Mouse (Mus musculus) lung, postnatal 4 days (tissue): ENCODE data around the gene Slc25a36.

Experiments used
- DNase-seq, 2 experiments: peaks; one replicate each; pipeline ENCODE4 v3.0.0; 2021

The Slc25a36 gene

DNA sequence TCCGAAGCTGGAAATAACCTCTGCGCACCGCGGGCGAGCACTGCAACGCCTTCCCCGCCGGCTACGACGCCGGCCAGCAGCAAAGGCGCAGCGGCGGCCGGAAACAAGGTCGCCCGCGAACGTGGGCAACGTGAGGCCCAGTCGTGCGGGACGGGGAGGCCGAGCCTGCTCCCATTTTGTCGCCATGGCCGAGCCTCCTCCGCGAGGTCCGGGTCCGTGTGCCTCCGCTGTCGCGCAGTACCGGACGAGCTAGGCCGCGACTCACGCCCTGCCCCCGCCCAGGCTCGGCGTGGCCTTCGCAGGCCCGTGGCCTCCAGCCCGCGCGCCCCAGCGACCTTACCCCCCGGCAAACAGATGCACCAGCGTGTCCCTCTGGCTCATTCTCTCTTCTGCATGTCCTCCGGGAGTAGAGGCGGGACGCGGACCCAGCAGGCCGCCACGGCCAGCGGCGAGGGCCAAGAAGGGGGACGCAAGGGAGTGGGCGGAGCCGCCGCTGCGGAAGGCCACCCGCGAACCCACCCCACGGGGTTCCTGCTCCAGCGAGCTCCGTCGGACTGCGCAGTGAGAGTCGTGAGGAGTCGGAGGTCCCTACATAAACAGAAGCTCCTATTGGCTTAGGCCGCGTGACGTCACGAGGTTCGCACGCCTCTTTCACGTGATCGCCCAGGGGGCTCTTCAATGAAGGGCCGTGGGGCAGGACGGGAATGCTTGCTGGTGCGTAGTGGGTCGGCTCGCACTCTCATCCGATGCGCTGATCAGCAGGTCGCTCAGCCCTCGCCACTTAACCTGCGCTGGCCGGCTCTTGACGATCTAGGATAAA, at the start of gene Slc25a36:
Gene Slc25a36 (minus strand): TSS at position 587 of the 820 bp plus-strand sequence.
- peak; percentile 96 to 98 for DNase-seq

DNA sequence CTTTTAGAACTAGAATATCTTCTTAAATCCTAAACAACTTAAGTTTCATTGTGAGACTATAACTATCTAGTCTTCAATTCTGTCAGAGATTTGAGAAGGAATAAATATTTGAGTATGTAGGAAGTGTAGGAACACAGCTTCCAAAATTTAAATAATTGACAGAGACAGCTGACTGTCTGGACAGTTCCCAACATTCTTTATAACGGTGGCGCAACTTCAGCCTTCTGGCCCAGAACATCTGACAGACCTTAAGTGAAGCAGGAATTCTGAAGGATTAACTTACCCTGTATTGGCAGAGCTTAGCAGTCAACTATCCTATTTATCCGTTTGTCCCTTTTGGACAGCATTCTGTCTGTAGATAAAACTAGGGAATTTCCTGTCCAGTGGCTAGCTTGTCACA, 47.5 kb upstream of the Slc25a36 start:
- DNase-seq = peak in 1 of 2 experiments; percentile 31

DNA sequence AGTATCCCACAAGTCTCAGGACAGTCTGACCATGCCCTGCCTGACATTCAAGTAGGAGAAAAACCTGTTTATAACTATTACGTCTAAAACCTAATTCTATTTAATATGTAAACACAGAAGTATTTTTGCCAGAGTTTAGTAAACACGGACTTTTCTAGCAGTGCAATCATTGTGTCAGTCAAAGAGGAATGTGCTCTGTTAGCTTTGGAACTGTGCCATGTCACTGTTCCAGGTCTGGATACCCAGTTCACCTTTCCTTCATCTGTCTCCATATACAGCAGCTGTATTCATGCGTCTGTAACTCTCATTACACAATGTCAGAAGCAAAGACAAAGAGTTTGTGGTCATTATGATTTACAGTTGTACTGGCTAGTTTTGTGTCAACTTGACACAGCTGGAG, 45.0 kb upstream of the Slc25a36 start:
- peak in 1 of 2 experiments; percentile 30 for DNase-seq

DNA sequence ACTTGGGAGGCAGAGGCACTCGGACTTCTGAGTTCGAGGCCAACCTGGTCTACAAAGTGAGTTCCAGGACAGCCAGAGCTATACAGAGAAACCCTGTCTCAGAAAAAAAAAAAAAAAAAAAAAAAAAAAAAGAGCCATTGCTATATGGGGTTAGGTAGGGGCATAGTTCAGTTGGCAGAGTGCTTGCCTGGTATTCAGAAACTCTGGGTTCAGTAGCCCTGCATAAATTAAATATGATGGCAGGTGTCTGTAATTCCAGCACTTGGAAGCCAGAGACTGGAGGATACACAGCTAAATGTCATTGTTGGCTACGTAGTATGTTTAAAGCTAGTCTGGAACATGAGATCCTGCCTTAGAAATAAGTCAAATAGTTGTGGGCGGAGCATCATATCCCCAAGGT, 44.0 kb upstream of the Slc25a36 start:
- DNase-seq = no peak

DNA sequence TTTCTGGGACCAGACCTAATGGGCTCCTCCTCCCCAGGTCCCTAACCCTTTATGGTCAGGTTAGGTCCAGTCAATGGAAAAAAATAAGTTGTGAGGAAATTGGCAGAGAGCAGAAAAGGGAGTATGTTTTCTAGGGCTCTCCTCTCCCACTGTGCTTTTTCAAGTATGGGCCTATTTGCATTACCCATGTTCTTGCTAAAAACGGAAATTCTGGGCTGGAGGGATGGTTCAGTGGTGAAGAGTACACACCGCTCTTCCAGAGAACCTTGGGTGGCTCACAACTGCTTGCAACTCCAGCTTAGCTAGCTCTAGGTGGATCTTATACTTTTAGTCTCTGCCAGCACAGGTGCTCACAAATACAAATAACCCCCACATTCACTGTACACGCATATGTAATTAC, 42.0 kb upstream of the Slc25a36 start:
- DNase-seq = no peak

DNA sequence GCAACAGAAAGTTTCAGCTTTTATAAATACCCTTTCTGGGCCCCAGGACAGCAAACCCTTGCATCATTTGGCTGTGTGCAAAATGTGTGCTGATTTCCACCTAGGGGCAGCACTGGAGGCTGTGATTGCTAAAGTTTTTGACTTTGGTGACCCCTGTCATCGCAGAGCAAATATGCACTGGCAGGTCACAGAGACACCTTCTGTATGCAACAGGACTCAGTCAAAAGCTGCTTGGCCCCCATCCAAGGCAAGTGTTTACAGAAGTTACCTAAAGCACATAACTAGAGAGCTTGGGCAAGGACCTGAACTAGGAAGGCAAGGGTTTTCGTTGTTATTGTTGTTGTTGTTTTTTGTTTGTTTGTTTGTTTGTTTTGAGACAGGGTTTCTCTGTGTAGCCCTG, 36.3 kb upstream of the Slc25a36 start:
- DNase-seq = peak; percentile 45 to 53

DNA sequence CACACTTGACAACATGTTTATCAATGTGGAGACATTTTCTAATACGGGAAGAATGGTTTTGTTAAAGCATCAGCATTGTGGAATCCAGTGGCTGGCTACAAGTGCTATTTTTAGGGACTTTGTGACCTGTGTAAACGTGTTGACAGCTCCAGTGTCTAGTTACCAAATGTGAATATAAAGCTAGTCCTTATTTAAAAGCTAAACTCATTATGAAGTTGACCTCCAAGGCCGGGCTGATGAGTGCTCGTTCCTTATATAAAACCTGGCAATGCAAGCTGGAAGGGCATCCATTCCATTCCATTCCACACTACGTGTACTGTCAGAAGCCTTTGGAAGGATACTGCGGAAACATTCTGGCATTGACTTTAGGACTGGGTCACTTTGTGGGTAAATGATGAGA, 34.4 kb upstream of the Slc25a36 start:
- DNase-seq = no peak

DNA sequence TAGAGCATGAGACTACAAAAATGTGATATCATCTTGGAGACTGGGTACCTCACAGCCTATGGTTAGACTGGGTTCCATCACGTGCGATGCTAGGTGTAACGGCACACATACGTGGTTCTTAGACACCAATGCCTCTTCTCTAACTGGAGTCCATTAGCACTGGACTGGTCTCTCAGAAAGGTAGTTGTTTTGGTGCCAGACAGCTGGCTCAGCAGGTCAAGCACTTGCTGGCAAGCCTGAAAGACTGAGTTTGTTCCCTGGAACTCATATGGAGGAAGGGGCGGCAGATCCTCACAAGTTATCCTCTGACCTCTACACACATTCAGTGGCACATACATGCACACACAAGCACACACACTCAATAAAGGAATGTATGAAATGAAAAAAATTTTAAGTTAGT, 32.5 kb upstream of the Slc25a36 start:
- no peak for DNase-seq

DNA sequence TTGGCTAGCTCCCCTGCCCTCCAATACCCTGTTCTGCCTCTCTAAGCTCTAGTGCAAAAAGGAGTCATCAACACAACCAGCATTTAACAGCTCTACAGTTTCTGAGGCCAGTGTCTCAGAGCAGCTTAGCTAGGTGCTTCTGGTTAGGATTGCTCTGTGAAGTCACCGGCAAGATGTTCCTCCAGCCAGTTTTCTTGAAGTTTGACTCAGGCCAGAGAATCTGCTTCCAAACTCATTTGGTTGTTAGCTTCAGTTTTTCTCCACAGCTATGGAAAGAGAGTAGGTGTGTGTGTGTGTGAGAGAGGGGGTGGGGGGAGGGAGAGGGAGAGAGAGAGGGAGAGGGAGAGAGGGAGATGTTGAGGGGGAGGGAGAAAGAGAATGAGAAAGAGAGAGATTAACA, 31.6 kb upstream of the Slc25a36 start:
- no peak for DNase-seq

DNA sequence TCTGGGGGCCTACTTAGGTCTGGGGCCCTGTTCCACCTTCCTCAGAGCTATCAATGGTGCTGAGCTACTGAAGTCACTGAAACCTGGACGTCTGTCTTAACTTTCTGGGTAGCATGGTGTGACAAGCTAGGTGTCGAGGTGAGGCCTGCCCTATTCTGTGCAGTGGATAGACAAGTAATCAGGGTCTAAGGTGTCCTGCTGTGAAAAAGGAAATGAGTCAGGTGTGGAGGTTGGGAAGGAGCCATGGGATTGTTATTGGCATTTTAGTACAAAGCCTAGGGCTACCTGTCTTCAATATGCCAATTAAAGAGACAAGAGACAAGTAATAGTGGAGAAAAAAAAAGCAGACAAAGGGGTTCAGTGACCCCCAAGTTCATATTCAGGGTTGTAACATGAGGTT, 30.8 kb upstream of the Slc25a36 start:
- no peak for DNase-seq

DNA sequence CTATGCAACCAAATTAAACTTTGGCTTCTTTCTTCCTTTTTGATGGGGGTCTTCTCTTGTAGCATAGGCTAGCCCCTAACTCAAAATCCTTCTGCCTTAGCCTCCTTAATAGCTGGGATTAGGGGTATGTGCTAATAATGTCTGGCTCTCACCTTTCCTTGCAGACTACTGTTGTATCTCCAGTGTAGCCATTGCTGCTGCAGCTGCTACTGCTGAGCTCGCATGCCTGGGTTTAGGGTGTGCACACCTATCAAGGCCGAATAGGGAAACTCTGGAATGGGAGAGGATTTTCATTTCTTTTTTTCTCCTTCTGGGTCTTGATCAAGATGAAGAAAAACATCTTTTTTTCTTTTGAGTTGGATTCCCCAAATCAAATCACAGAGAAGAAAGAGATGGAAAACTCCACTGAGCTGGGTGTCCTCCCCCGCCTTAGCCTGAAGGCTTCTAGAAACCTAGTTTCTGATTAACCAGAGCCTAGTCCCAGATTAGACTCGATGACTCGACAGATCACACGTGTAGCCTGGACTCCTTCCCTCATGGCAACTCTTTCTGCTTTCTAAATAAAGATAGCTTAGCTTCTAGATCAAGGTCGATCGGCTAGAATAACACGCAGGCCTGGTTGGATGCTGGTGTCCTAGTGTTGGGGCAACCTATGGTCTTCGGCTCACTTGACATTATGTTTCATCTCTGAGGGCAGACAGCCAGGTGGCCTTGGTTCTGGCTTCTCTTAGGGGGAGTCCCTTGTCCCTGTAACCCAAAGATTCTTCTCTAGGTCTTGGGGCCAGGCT, 29.4 kb upstream of the Slc25a36 start:
- no peak for DNase-seq

DNA sequence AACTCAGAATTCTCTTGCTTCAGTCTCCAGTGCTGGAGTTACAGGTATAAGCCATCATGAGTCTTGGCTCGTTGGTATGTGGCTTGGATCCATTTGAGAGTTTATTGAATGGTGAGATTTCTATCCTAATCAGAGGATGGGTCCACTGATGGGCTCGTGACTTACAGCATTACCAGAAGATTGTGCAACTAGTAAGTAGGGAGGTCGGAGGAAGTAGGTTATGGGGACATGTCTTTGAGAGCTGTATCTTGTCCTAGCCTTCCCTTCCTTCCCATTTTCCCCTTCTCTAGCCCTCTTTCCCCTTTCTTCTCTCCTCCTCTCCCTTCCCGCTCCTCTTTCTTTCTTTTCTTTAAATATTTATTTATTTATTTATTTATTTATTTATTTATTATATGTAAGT, 26.7 kb upstream of the Slc25a36 start:
- DNase-seq = no peak

DNA sequence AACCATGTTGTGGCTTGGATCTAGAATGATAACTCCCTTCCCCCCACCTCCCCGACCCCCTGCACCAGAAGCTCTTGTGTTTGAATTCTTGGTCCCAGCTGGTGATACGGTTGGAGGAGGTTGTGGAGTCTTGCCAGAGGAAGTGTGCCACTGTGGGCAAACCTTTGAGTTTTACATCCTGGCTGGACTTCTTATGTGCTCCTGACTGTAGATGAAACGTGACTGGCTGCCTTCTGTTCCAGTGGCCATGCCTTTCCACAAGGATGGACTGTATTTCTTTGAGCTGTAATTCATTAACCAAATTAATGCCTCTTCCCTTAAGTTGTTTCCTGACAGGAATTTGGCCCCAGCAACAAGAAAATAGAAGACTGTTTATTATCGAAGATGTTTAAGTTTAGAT, 26.2 kb upstream of the Slc25a36 start:
- DNase-seq = no peak

DNA sequence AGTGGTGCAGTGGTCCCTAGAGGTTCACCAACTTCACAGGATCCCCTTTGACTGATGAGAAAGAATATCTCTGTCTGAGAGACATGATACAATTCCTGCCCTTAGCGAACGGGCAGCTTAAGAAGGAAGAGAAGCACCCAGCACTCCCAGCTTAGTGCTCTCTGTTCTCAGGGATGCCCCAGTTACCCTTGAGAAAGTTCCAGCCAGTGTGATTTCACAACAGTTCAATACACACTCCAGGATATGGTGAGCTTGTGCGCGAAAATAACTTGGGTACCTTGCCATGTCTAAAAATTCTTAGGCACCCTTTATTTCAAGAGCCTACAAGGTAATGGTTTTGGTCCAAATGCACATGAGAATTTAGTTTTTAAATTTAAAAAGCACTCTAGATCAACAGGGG, 24.9 kb upstream of the Slc25a36 start:
- no peak for DNase-seq

DNA sequence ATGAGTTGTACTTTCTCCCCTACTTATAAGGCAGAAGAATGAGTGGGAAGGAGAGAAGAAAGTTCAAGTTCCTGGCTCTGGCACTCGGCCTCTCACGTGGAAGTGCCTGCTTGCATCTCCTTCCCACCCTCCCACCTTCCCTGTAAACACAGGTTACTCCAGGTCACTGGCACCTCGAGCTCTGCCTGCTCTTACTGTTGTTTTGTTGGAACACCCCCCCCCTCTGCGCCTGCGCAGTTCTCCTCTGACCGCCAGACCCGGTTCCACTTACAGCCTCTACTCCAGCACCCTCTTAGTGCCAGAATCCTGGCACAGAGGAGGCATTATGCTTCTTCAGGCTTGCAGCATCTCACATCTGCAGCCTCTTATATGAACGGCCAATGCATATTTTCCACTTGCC, 22.2 kb upstream of the Slc25a36 start:
- DNase-seq = peak; percentile 47 to 66

DNA sequence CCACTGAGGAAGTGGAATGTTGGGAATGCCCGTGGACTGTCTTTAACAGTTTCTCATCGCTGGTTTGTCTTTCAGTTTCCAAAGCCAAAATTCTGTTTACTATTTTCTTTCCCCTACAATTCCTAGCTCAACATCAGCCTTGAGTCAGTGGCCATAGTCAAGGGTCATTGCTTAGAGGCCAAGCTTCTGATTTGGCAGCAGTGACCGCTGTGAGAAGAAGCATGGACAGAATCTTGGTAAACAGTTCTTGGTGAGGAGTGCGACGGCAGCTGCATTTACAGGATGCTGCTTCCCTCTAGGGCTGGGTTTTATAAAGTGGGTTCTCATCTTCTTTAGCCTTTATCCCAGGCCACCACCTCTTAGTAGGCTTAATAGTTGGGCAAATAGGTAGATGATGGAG, 19.0 kb upstream of the Slc25a36 start:
- no peak for DNase-seq

DNA sequence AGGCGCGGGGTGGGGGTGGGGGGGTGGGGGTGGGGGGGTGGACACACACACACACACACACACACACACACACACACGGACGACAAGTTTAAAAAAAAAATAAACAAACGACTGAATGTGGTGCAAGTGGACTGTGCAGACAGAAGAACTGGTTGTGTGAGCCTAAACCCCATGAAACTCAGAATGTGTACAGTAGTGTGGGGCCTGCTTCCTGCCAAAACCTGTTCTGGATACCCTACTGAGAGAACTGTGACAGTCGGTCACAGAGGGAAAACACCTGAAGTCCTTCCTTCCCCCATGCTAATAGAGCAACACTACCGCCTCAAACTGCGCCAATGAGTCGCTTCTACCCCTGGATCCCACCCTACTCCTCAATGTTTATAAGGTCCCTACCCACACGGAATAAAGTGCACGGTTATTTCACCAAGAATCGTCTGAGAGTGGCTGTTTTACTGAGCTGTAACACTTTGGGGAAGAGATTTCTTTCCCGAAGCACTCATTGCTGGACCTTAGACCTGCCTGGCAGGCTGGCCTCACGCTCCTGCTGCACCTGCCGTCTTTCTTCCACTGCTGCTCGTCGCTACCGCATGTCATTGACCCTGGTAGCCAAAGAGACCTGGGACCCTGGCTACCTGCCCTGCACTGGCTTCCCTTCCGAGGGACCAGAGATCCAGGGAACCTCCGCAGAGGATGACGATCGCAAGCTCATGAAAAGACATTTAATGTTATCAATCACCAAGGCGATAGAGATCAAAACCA, 13.2 kb upstream of the Slc25a36 start:
- no peak for DNase-seq

DNA sequence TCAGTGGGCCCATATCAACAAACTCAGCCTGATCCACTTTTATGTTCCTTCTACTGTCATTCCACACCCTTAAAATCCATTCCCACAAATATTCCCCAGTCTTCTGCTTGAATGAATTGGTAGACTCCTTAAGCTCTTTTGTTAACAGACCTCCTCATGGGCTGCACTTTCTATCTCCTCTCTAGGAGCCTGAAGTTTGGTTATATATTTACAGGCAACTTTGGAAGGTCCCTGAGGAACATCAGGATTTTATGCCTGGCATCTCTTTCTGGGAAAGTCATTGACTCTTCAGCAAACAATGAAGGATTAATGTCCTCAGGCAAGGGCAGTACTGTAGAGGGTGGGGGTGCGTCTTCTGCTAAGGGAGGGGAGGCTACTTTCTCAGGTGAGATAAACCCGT, 10.5 kb upstream of the Slc25a36 start:
- DNase-seq = no peak

DNA sequence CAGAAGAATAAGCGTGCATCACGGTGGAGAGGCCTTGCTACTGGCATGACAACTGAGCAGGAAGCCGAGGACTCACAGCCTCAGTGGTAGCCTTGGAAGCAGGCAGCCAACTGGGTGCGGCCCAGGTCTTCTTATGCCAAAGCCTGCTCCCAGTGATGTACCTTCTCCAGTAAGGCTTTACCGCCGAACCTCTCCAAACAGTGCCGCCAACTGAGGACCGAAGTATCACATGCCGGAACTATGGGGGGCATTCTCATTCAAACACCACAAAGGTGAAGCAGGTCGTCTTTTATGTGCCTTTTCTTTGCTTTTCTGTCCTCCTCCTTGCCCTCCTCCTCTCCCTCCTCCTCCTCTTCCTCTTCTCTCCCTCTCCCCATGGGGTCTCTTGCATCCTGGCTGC, 3.3 kb upstream of the Slc25a36 start:
- no peak for DNase-seq

DNA sequence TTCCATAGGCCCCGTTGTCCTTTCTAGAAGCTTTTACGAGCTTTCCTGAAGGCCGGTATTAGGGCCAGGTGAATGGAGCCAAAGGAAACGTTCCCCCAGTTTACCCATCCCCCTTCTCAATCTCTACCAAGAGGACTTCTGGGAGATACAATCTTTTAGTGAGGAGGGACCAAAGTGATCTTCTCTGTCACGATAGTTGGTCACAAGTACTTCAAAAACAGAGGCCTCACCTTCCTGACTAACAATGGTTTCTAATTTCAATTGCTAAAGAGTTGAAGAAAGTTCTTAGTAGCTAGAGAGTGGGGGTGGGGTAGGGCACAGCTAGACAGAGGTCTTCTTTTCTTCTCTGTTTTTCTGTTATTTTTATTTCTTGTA, 2.6 kb upstream of the Slc25a36 start:
- no peak for DNase-seq

DNA sequence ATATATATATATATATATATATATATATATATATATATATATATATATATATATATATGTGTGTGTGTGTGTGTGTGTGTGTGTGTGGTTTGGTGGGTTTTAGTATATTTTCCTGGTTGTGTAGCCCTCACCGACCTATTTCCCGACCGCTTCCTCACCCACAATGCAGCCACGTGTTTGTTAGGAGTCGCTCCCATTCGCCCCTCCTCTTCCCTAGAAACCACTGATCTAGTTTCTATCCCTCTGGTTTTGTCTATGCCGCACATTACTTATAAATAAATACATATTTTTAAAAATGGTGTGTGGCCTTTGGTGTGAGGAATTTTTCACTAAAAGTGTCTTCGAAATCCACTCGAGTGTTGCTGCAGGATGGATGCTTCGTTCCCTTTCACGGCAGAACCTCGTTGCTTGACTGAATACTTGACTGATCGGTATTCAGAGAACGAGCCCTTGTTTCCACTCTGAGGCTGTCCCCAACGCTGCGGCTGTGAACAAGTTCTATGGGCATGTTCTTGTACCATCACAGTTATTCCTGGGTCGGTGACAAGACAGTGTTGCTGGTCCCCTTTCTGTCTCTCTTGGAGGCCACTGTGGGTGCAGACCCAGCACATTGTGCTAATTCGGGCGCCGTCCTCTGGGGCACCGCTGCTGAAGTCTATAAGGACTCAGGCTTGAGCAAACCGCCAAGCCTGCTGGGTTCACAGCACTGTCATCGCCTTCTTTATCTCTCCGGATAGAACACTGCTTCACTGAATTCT, 2.0 kb upstream of the Slc25a36 start:
- no peak for DNase-seq

DNA sequence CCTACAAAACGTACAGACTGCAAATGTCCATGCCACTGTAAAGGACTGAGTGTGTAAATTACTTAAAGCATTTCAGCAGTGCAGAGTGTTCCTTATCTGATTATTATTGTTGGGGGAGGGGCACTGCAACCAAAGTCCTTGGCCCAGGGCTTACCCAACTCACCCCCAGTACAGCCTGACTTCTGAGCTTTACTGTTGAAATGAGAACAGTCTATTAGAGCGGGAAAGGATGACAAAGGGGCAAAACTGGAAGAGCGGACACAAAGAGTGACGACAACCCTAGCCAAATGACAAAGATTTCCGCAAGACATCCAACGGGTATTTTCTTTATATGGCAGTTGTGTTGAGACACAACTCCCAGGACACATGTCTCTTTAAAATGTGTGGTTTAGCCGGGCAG, 1.3 kb upstream of the Slc25a36 start:
- DNase-seq = no peak

DNA sequence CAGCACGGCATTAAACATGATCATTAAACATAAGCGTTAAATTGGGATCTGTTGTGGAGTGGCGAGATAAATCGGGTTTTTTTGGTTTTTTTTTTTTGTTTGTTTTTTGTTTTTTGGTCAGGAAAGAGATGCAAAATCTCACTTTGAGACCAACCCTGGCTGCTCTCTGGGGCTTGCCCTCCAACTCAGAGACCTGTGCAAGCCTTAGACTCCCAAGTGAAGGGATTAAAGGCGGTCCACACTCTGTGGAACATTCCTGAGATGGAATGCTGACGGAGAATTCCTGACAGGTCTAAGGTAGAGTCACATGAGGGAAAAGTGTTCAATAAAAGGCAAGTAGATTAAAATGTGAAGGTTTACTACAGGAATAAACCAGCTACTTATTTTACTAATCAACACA, 549 bp upstream of the Slc25a36 start:
- peak in 1 of 2 experiments; percentile 13 for DNase-seq
